Mouse (Mus musculus) cerebellum, adult 2 months (tissue): ENCODE results near the gene Plppr3. TPM values are rescaled to one million over a fixed set of nuclear protein-coding genes. Genes with fewer than 3 reads are reported as not detected.

Experiments
- DNase-seq, 2 experiments: peaks; one replicate each; pipeline ENCODE4 v3.0.0; 2021
- H3K27ac ChIP-seq: fragments of 200-500 bp; 2 replicates; pipeline ENCODE4 v1.5.1; 2012; ENCODE audit warnings: low read length, control low read depth, inconsistent platforms; ENCODE audit not compliant: insufficient read depth
- H3K27me3 ChIP-seq: fragments of 200-500 bp; 2 replicates; pipeline ENCODE4 v1.6.1; 2012; ENCODE audit warnings: inconsistent platforms, mild to moderate bottlenecking, low read length, moderate library complexity; ENCODE audit not compliant: control insufficient read depth, insufficient read depth
- H3K4me1 ChIP-seq: fragments of 200-500 bp; 2 replicates; pipeline ENCODE4 v1.6.1; 2011; ENCODE audit warnings: low read length; ENCODE audit not compliant: control insufficient read depth, insufficient read depth
- H3K4me3 ChIP-seq: fragments of 200-500 bp; replicated peaks from 2 replicates; pipeline ENCODE3; 2011; ENCODE audit warnings: mild to moderate bottlenecking, low read depth, low read length, control low read depth; ENCODE audit not compliant: insufficient read depth
- CTCF ChIP-seq: fragments of 200-500 bp; IDR thresholded peaks from 2 replicates; pipeline ENCODE4 v1.5.1; 2011; ENCODE audit warnings: low read depth, mild to moderate bottlenecking, control low read depth, low read length, moderate library complexity, borderline replicate concordance; ENCODE audit not compliant: insufficient read depth
- POLR2A ChIP-seq: fragments of 200-500 bp; IDR thresholded peaks from 2 replicates; pipeline ENCODE4 v1.6.1; 2011; ENCODE audit warnings: low read length, control low read depth, borderline replicate concordance; ENCODE audit not compliant: insufficient read depth
- WGBS: fragments of 180-500 bp; shearing (Covaris S2); methylation state at CpG from one replicate; pipeline ENCODE4 v1.1.7; 2018; 5-methylcytosine and 5-hydroxymethylcytosine counted together
- polyA plus RNA-seq: library from polyadenylated mRNA; depleted of rRNA; stranded (reverse); fragments of >200 nt; gene quantifications from 2 replicates; pipeline ENCODE4 v1.2.3, GENCODE M21; 2012

Gene Plppr3
- polyA plus RNA-seq, 1 experiment, result 49.3 TPM

DNA sequence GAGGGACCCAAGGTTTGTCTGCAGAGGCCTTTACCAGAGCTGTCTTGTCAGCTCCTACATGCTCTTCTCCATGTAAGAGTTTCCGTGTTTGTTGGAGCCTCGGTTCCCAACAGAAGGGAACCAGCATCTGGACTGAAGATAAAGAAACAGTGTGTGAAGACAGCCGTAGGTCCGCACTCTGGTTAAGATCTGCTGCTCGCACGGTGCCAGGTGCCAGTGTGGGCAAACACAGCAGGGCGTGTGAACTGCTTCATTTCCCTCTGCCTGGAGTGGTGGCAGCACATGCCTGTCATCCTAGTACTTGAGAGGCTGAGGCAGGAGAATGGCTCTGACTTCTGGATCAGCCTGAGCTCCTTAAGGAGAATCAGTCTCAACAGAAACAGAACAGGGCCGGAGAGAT lies 2.6 kb downstream of the Plppr3 start:
- H3K27ac ChIP-seq, result no peak overlapping the region
- WGBS, result 59% methylated on average over 8 of the region's 8 CpGs
- no peak for DNase-seq
- no peak overlapping the region for H3K4me3 ChIP-seq
- H3K4me1 ChIP-seq, result peaks cover 2% of the 10 kb centered on the region
- TF ChIP-seq POLR2A, result no peak
- no peak for TF ChIP-seq CTCF
- H3K27me3 ChIP-seq, result no peaks in the 10 kb centered on the region

DNA sequence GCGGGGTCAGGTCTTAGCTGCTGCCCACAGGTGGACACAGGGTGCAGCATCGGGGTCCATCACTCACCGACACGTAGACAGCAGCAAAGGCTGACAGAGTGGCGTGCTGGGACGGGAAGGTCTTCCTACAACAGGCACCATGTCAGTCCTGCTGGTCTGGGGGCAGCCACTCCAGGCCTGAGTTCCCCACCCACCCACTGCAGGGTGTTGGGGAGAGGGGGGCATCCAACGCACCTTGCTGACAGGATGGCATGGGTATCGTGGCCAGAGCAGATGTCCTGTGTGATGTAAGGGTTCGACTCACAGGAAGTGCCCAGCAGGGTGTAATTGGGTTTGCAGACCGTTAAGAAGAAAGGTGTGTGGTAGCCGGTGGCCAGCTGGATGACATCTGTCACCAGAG lies 7.8 kb downstream of the Plppr3 start:
- Histone ChIP-seq H3K4me1 (peaks cover 31% of the 10 kb centered on the region), H3K27me3 (no peaks in the 10 kb centered on the region), H3K27ac (no peak overlapping the region), H3K4me3 (no peak overlapping the region)
- WGBS, result 57% methylated on average over 11 of the region's 11 CpGs
- DNase-seq, result peak in 1 of 2 experiments; percentile 25
- no peak for TF ChIP-seq CTCF
- no peak for TF ChIP-seq POLR2A

DNA sequence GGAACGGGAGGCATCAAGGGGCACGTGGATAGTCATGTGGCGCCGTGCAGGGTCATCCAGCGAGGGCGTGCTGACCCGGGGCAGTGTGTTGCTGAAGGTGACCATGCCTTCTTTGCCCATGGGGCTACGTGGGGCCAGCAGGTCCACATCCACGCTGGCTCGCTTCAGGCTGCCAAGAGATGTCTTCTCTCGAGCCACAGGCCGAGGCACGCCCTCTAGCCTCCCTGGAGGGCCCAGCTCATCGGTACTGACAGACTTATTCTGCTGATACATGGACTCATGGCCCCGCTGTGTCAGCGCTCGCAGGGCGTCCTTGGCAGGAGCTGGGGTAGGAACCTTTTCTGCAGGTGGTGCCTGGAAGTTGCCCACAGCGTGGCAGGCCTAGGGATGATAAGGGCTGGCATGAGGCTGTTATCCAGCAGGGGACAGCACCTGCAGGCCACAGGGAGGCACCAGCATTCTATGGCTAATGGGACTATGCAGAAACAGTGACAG lies 8.6 kb downstream of the Plppr3 start:
- TF ChIP-seq CTCF, result peak; percentile 62
- TF ChIP-seq POLR2A, result no peak
- Histone ChIP-seq H3K4me3 (no peak overlapping the region), H3K4me1 (peaks cover 37% of the 10 kb centered on the region), H3K27me3 (no peaks in the 10 kb centered on the region), H3K27ac (no peak overlapping the region)
- DNase-seq, result peak in 1 of 2 experiments; percentile 49
- WGBS, result 25% methylated on average over 19 of the region's 19 CpGs

DNA sequence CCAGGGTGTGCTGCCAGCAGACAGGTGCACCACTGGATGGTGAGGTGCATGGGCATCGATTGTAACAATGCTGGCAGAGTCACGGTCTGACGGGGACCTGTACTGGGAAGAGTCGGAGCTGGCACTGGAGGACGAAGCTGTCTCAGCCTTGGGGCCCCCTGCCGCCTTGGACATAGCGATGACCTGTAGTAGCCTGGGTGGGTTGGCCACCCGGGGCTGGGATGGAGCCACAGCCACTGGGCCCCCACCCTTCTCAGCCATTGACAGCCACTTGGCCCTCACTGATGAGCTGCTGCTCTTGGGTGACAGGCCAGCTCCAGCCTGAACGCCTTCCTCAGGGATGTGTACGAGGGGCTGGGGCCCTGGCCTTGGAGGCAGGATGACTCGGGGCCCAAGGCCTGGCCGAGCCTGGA lies 9.2 kb downstream of the Plppr3 start:
- peak in 1 of 2 experiments; percentile 30 for DNase-seq
- no peak for TF ChIP-seq POLR2A
- TF ChIP-seq CTCF, result no peak
- peaks cover 44% of the 10 kb centered on the region for H3K4me1 ChIP-seq
- H3K27ac ChIP-seq, result no peak overlapping the region
- no peak overlapping the region for H3K4me3 ChIP-seq
- no peaks in the 10 kb centered on the region for H3K27me3 ChIP-seq
- 37% methylated on average over 12 of the region's 12 CpGs for WGBS

DNA sequence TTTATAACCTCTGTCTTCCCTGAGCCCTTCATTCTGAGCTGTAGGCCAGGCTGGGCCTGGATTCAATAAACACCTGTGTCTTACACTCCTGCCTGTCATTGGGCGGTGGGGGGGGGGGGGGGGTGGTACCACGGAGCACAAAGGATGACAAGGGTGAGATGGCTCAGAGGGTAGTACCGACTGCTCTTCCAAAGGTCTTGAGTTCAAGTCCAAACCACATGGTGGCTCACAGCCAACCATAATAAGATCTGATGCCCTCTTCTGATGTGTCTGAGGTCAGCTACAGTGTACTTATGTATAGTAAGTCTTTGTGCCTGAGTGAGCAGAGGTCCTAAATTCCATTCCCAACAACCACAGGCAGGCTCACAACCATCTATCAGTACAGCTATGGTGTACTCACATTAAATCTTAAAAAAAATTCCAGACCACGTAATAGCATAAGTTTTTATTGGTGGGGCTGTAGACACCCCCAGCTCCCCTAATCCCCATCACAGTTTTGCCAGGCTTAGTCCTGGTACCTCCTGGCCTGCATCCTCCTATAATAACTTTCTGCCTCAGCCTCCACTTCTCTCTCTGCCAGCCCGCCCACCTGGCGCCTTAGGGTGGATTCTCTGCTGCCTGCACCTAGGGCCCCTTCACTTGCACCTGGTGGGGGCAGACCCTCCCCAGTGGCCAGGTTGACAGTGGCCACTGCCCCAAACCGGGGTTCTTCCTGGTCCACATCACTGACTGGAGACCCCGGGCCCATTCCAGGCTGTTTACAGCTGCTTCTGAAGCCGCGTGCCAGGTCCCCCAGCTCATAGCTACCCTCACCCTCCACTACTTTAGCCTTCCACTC lies 9.9 kb downstream of the Plppr3 start:
- Histone ChIP-seq H3K4me1 (peaks cover 50% of the 10 kb centered on the region), H3K27ac (no peak overlapping the region), H3K27me3 (no peaks in the 10 kb centered on the region), H3K4me3 (no peak overlapping the region)
- peak in 1 of 2 experiments; percentile 25 for DNase-seq
- TF ChIP-seq CTCF, result no peak
- no peak for TF ChIP-seq POLR2A
- 47% methylated on average over 10 of the region's 10 CpGs for WGBS

DNA sequence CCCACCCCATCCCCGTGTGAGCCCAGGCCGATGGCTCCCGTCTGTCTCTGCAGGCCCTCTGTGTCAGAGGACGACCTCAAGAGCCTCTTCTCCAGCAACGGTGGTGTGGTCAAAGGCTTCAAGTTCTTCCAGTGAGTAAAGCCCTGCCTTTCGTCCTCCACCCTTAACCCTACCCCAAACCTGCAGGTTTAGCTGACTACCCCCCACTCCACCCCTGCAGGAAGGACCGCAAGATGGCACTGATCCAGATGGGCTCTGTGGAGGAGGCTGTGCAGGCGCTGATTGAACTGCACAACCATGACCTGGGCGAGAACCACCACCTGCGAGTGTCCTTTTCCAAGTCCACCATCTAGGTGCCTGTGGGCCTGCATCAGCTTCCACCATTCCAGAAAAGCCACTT lies 11.5 kb downstream of the Plppr3 start:
- WGBS, result 44% methylated on average over 10 of the region's 10 CpGs
- no peak for TF ChIP-seq CTCF
- TF ChIP-seq POLR2A, result no peak
- no peaks in the 10 kb centered on the region for H3K27me3 ChIP-seq
- no peak overlapping the region for H3K4me3 ChIP-seq
- H3K27ac ChIP-seq, result no peak overlapping the region
- peaks cover 62% of the 10 kb centered on the region for H3K4me1 ChIP-seq
- peak in 1 of 2 experiments; percentile 34 for DNase-seq

DNA sequence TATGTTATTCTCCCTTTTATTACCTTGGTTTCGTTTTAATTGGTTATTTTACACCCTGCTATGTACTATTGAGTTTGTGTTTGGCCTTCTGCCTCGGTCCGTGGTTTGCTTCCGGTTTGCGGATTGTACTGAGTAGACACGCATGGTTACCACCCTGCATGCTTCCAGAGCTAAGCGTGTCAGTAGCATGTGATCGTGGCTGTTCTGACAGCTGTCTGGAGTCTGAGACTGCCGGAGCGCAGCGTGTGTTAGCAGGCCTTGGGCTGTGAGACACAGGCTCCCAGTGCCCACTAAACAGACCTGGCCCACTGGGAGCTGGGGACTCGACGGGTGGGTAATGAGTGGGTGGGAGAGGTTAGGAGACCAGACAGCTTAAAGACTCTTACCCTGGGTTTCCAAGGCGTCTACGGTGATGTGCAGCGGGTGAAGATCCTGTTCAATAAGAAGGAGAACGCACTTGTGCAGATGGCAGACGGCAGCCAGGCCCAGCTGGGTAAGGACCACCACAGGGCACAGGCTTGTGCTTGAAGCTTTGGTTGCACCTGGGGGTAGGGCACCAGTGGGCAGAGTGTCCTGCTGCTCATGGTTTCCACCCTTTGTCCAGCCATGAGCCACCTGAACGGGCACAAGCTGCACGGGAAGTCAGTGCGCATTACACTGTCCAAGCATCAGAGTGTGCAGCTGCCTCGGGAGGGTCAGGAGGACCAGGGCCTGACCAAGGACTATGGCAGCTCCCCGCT lies 12.2 kb downstream of the Plppr3 start:
- TF ChIP-seq POLR2A (no peak), CTCF (no peak)
- Histone ChIP-seq H3K4me1 (peaks cover 69% of the 10 kb centered on the region), H3K27ac (no peak overlapping the region), H3K4me3 (no peak overlapping the region), H3K27me3 (no peaks in the 10 kb centered on the region)
- WGBS, result 37% methylated on average over 23 of the region's 23 CpGs
- DNase-seq, result peak in 1 of 2 experiments; percentile 27
